Mouse (Mus musculus): ENCODE results near the gene Ptcd2. TPM values are rescaled to one million over a fixed set of nuclear protein-coding genes. Genes with fewer than 3 reads are reported as not detected.

Gene Ptcd2
- total and polyA plus RNA-seq, 2 experiments from 2014 or later, result 69.7 to 80.8 TPM

GRCm38 (mm10) chr13:99385911-99386310 is 41.4 kb upstream of the Ptcd2 start:
- H3K27me3 ChIP-seq (ENCODE audit: control insufficient read depth, insufficient read depth, low read length), result no peaks in the 10 kb centered on the region
- WGBS, result 58% methylated on average over 3 of the region's 6 CpGs
- no peak for TF ChIP-seq EP300 (IDR thresholded peaks at IDR 0.05; ENCODE audit: low read depth)
- no peak for TF ChIP-seq CTCF (IDR thresholded peaks at IDR 0.05; ENCODE audit: low read depth)
- no peak overlapping the region for H3K4me2 ChIP-seq (ENCODE audit: low read depth, low read length)
- DNase-seq (ENCODE audit: low spot score), result no peak
- no peak for ATAC-seq (ENCODE audit: insufficient read depth, low read depth)
- no peak overlapping the region for H3K9ac ChIP-seq (replicated peaks; ENCODE audit: low read depth, low read length)
- H3K9me3 ChIP-seq (replicated peaks; ENCODE audit: control insufficient read depth, low read length), result no peaks in the 10 kb centered on the region
- no peak overlapping the region for H3K4me3 ChIP-seq (ENCODE audit: low read depth, low read length)
- no peak overlapping the region for H3K27ac ChIP-seq (ENCODE audit: low read depth)
- 0 out of 2 replicates have a peak, but pooled peaks cover 5% of the 10 kb centered on the region for H3K4me1 ChIP-seq (ENCODE audit: control insufficient read depth, insufficient read depth)
- no peaks in the 10 kb centered on the region for H3K36me3 ChIP-seq (replicated peaks; ENCODE audit: control insufficient read depth, insufficient read depth, low read length)

DNA sequence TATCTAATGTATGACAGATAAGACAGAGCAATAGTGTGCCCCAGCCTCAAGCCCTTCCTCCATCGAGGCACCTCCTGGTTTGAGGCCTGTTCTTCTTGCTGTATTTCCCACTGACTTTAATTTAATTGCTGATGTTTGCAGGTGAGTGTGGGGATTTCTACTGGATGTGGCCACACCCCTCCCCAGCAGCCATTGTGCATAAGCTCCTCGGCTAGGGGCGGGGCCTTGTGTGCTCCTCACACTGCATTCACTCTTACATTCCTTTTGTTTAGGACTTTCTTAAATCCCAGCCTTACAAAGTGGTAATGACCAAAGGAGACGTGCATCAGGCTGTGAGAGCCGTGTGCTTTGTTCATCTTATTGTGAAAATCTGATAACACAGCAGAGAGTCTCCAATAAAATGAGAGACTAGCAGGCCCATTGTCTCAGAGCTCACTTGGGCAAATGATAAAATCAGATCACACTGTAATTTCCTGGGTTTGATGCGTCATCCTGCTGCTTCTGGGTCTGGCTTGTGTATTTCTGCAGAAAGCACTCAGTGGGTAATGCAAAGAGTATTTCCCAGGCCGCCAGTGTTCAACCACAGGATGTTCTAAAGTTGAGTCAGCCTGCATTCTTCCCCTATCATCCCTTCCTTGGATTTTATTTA is 40.2 kb upstream of the Ptcd2 start:
- H3K27ac ChIP-seq (ENCODE audit: low read depth), result peak overlapping the region; percentile 36
- H3K4me2 ChIP-seq (ENCODE audit: low read depth, low read length), result no peak overlapping the region
- no peak for TF ChIP-seq CTCF (IDR thresholded peaks at IDR 0.05; ENCODE audit: low read depth)
- no peak for TF ChIP-seq EP300 (IDR thresholded peaks at IDR 0.05; ENCODE audit: low read depth)
- DNase-seq (ENCODE audit: low spot score) (peak; percentile 30), ATAC-seq (ENCODE audit: insufficient read depth, low read depth) (peak; percentile 57)
- H3K4me3 ChIP-seq (ENCODE audit: low read depth, low read length), result no peak overlapping the region
- H3K9me3 ChIP-seq (replicated peaks; ENCODE audit: control insufficient read depth, low read length), result no peaks in the 10 kb centered on the region
- H3K4me1 ChIP-seq (ENCODE audit: control insufficient read depth, insufficient read depth), result 0 out of 2 replicates have a peak, but pooled peaks cover 5% of the 10 kb centered on the region
- WGBS, result 73% methylated on average over 7 of the region's 7 CpGs
- H3K36me3 ChIP-seq (replicated peaks; ENCODE audit: control insufficient read depth, insufficient read depth, low read length), result 0 out of 2 replicates have a peak, but pooled peaks cover 6% of the 10 kb centered on the region
- H3K9ac ChIP-seq (replicated peaks; ENCODE audit: low read depth, low read length), result no peak overlapping the region
- H3K27me3 ChIP-seq (ENCODE audit: control insufficient read depth, insufficient read depth, low read length), result no peaks in the 10 kb centered on the region

- no peaks in the 10 kb centered on the region for H3K9me3 ChIP-seq (replicated peaks; ENCODE audit: control insufficient read depth, low read length)
- no peak overlapping the region for H3K4me3 ChIP-seq (ENCODE audit: low read depth, low read length)
- 0 out of 2 replicates have a peak, but pooled peaks cover 5% of the 10 kb centered on the region for H3K4me1 ChIP-seq (ENCODE audit: control insufficient read depth, insufficient read depth)
- H3K9ac ChIP-seq (replicated peaks; ENCODE audit: low read depth, low read length), result no peak overlapping the region
- H3K4me2 ChIP-seq (ENCODE audit: low read depth, low read length), result no peak overlapping the region
- no peaks in the 10 kb centered on the region for H3K27me3 ChIP-seq (ENCODE audit: control insufficient read depth, insufficient read depth, low read length)
- ATAC-seq (ENCODE audit: insufficient read depth, low read depth) (no peak), DNase-seq (ENCODE audit: low spot score) (no peak)
- H3K36me3 ChIP-seq (replicated peaks; ENCODE audit: control insufficient read depth, insufficient read depth, low read length), result 0 out of 2 replicates have a peak, but pooled peaks cover 6% of the 10 kb centered on the region
- no peak overlapping the region for H3K27ac ChIP-seq (ENCODE audit: low read depth)
- 42% methylated on average over 6 of the region's 6 CpGs for WGBS
- TF ChIP-seq CTCF (IDR thresholded peaks at IDR 0.05; ENCODE audit: low read depth) (no peak), EP300 (IDR thresholded peaks at IDR 0.05; ENCODE audit: low read depth) (no peak)
These were observed 37.9 kb upstream of the Ptcd2 start for GRCm38 (mm10) chr13:99382373-99382772.

GRCm38 (mm10) chr13:99378223-99378622 is 33.7 kb upstream of the Ptcd2 start:
- Histone ChIP-seq H3K9ac (replicated peaks; ENCODE audit: low read depth, low read length) (no peak overlapping the region), H3K4me3 (ENCODE audit: low read depth, low read length) (no peak overlapping the region), H3K27me3 (ENCODE audit: control insufficient read depth, insufficient read depth, low read length) (no peaks in the 10 kb centered on the region), H3K4me2 (ENCODE audit: low read depth, low read length) (no peak overlapping the region), H3K27ac (ENCODE audit: low read depth) (no peak overlapping the region), H3K4me1 (ENCODE audit: control insufficient read depth, insufficient read depth) (no peaks in the 10 kb centered on the region), H3K36me3 (replicated peaks; ENCODE audit: control insufficient read depth, insufficient read depth, low read length) (0 out of 2 replicates have a peak, but pooled peaks cover 6% of the 10 kb centered on the region), H3K9me3 (replicated peaks; ENCODE audit: control insufficient read depth, low read length) (no peaks in the 10 kb centered on the region)
- DNase-seq (ENCODE audit: low spot score), result no peak
- ATAC-seq (ENCODE audit: insufficient read depth, low read depth), result no peak
- 73% methylated on average over 1 of the region's 1 CpGs for WGBS
- TF ChIP-seq EP300 (IDR thresholded peaks at IDR 0.05; ENCODE audit: low read depth) (no peak), CTCF (IDR thresholded peaks at IDR 0.05; ENCODE audit: low read depth) (no peak)

GRCm38 (mm10) chr13:99377055-99377454 is 32.5 kb upstream of the Ptcd2 start:
- Histone ChIP-seq H3K9me3 (replicated peaks; ENCODE audit: control insufficient read depth, low read length) (no peaks in the 10 kb centered on the region), H3K36me3 (replicated peaks; ENCODE audit: control insufficient read depth, insufficient read depth, low read length) (0 out of 2 replicates have a peak, but pooled peaks cover 6% of the 10 kb centered on the region), H3K4me2 (ENCODE audit: low read depth, low read length) (no peak overlapping the region), H3K9ac (replicated peaks; ENCODE audit: low read depth, low read length) (no peak overlapping the region), H3K27me3 (ENCODE audit: control insufficient read depth, insufficient read depth, low read length) (no peaks in the 10 kb centered on the region), H3K4me3 (ENCODE audit: low read depth, low read length) (no peak overlapping the region), H3K4me1 (ENCODE audit: control insufficient read depth, insufficient read depth) (no peaks in the 10 kb centered on the region), H3K27ac (ENCODE audit: low read depth) (no peak overlapping the region)
- WGBS, result 58% methylated on average over 6 of the region's 6 CpGs
- no peak for TF ChIP-seq CTCF (IDR thresholded peaks at IDR 0.05; ENCODE audit: low read depth)
- TF ChIP-seq EP300 (IDR thresholded peaks at IDR 0.05; ENCODE audit: low read depth), result no peak
- ATAC-seq (ENCODE audit: insufficient read depth, low read depth), result no peak
- DNase-seq (ENCODE audit: low spot score), result no peak
